Mouse (Mus musculus): Measurements from ENCODE around the gene Lrp2. TPM values are rescaled to one million over a fixed set of nuclear protein-coding genes. Genes with fewer than 3 reads are reported as not detected.

The Lrp2 gene
- 0.08 TPM in 2 replicates for polyA plus RNA-seq (2015; fragmentation: Nextera tagmentation; extraction: Ambion mirVana)

- ATAC-seq (ENCODE audit: low read depth) = peak; percentile 50
- Histone ChIP-seq H3K27me3 (ENCODE audit: control insufficient read depth, insufficient read depth, low read depth, low read length) (peaks cover 55% of the 10 kb centered on the region), H3K9me3 (replicated peaks; ENCODE audit: control insufficient read depth, low read length) (no peaks in the 10 kb centered on the region), H3K4me3 (ENCODE audit: low read depth, low read length) (peak within 1 kb of the TSS; percentile 56), H3K27ac (ENCODE audit: low read length) (no peak within 1 kb of the TSS), H3K4me1 (ENCODE audit: control insufficient read depth, low read depth, low read length) (no peaks in the 10 kb centered on the region; the same call in 1 of the 2 replicates), H3K36me3 (ENCODE audit: control insufficient read depth, insufficient read depth) (no peaks in the 10 kb centered on the region), H3K4me2 (ENCODE audit: low read depth, low read length) (peak within 1 kb of the TSS; percentile 69), H3K9ac (ENCODE audit: low read depth, low read length) (no peak within 1 kb of the TSS)
- WGBS (ENCODE audit: insufficient replicate concordance) = under 1% methylated on average over 45 of the region's 45 CpGs
Observed at GRCm38 (mm10) chr2:69585886-69586398, at the start of gene Lrp2. TSS of gene Lrp2 (minus strand) at chr2:69586065.

- Histone ChIP-seq H3K9me3 (replicated peaks; ENCODE audit: control insufficient read depth, low read length) (no peaks in the 10 kb centered on the region), H3K27ac (ENCODE audit: low read length) (no peak overlapping the region), H3K27me3 (ENCODE audit: control insufficient read depth, insufficient read depth, low read depth, low read length) (0 out of 2 replicates have a peak, but pooled peaks cover 5% of the 10 kb centered on the region), H3K4me1 (ENCODE audit: control insufficient read depth, low read depth, low read length) (no peaks in the 10 kb centered on the region), H3K4me3 (ENCODE audit: low read depth, low read length) (peak overlapping the region; percentile 58), H3K4me2 (ENCODE audit: low read depth, low read length) (peak overlapping the region; percentile 54), H3K36me3 (ENCODE audit: control insufficient read depth, insufficient read depth) (no peaks in the 10 kb centered on the region), H3K9ac (ENCODE audit: low read depth, low read length) (no peak overlapping the region; the same call in 1 of the 2 replicates)
- peak; percentile 32; the same call in 1 of the 2 replicates for ATAC-seq (ENCODE audit: low read depth)
- 4% methylated on average over 11 of the region's 11 CpGs for WGBS (ENCODE audit: insufficient replicate concordance)
Observed at GRCm38 (mm10) chr2:69635064-69635701, 49.3 kb upstream of the Lrp2 start.

GRCm38 (mm10) chr2:69631449-69631848 lies 45.6 kb upstream of the Lrp2 start:
- no peak for ATAC-seq (ENCODE audit: low read depth)
- 56% methylated on average over 2 of the region's 2 CpGs for WGBS (ENCODE audit: insufficient replicate concordance)
- H3K27ac ChIP-seq (ENCODE audit: low read length) = no peak overlapping the region

GRCm38 (mm10) chr2:69630792-69631191 lies 44.9 kb upstream of the Lrp2 start:
- no peak overlapping the region for H3K4me3 ChIP-seq (ENCODE audit: low read depth, low read length)
- no peaks in the 10 kb centered on the region for H3K4me1 ChIP-seq (ENCODE audit: control insufficient read depth, low read depth, low read length)
- no peak for ATAC-seq (ENCODE audit: low read depth)
- H3K27ac ChIP-seq (ENCODE audit: low read length) = no peak overlapping the region
- WGBS (ENCODE audit: insufficient replicate concordance) = 67% methylated on average over 5 of the region's 5 CpGs
- H3K36me3 ChIP-seq (ENCODE audit: control insufficient read depth, insufficient read depth) = no peaks in the 10 kb centered on the region
- H3K9ac ChIP-seq (ENCODE audit: low read depth, low read length) = no peak overlapping the region
- H3K4me2 ChIP-seq (ENCODE audit: low read depth, low read length) = no peak overlapping the region
- no peaks in the 10 kb centered on the region for H3K9me3 ChIP-seq (replicated peaks; ENCODE audit: control insufficient read depth, low read length)
- 0 out of 2 replicates have a peak, but pooled peaks cover 5% of the 10 kb centered on the region for H3K27me3 ChIP-seq (ENCODE audit: control insufficient read depth, insufficient read depth, low read depth, low read length)

More at GRCm38 (mm10) chr2:69631449-69631848, 45.6 kb upstream of the Lrp2 start:
- no peak overlapping the region for H3K4me3 ChIP-seq (ENCODE audit: low read depth, low read length)
- H3K36me3 ChIP-seq (ENCODE audit: control insufficient read depth, insufficient read depth) = no peaks in the 10 kb centered on the region
- no peak overlapping the region for H3K4me2 ChIP-seq (ENCODE audit: low read depth, low read length)
- H3K9me3 ChIP-seq (replicated peaks; ENCODE audit: control insufficient read depth, low read length) = no peaks in the 10 kb centered on the region
- 0 out of 2 replicates have a peak, but pooled peaks cover 5% of the 10 kb centered on the region for H3K27me3 ChIP-seq (ENCODE audit: control insufficient read depth, insufficient read depth, low read depth, low read length)
- no peak overlapping the region for H3K9ac ChIP-seq (ENCODE audit: low read depth, low read length)
- no peaks in the 10 kb centered on the region for H3K4me1 ChIP-seq (ENCODE audit: control insufficient read depth, low read depth, low read length)

GRCm38 (mm10) chr2:69629914-69630313 lies 44.0 kb upstream of the Lrp2 start:
- Histone ChIP-seq H3K9me3 (replicated peaks; ENCODE audit: control insufficient read depth, low read length) (no peaks in the 10 kb centered on the region), H3K27me3 (ENCODE audit: control insufficient read depth, insufficient read depth, low read depth, low read length) (0 out of 2 replicates have a peak, but pooled peaks cover 5% of the 10 kb centered on the region), H3K4me3 (ENCODE audit: low read depth, low read length) (no peak overlapping the region), H3K9ac (ENCODE audit: low read depth, low read length) (no peak overlapping the region), H3K4me2 (ENCODE audit: low read depth, low read length) (no peak overlapping the region), H3K4me1 (ENCODE audit: control insufficient read depth, low read depth, low read length) (no peaks in the 10 kb centered on the region), H3K27ac (ENCODE audit: low read length) (no peak overlapping the region), H3K36me3 (ENCODE audit: control insufficient read depth, insufficient read depth) (no peaks in the 10 kb centered on the region)
- WGBS (ENCODE audit: insufficient replicate concordance) = 69% methylated on average over 6 of the region's 6 CpGs
- ATAC-seq (ENCODE audit: low read depth) = no peak

- Histone ChIP-seq H3K9me3 (replicated peaks; ENCODE audit: control insufficient read depth, low read length) (no peaks in the 10 kb centered on the region), H3K4me2 (ENCODE audit: low read depth, low read length) (no peak overlapping the region), H3K4me1 (ENCODE audit: control insufficient read depth, low read depth, low read length) (no peaks in the 10 kb centered on the region), H3K27me3 (ENCODE audit: control insufficient read depth, insufficient read depth, low read depth, low read length) (0 out of 2 replicates have a peak, but pooled peaks cover 3% of the 10 kb centered on the region), H3K9ac (ENCODE audit: low read depth, low read length) (no peak overlapping the region), H3K36me3 (ENCODE audit: control insufficient read depth, insufficient read depth) (no peaks in the 10 kb centered on the region), H3K4me3 (ENCODE audit: low read depth, low read length) (no peak overlapping the region), H3K27ac (ENCODE audit: low read length) (no peak overlapping the region)
- 72% methylated on average over 17 of the region's 17 CpGs for WGBS (ENCODE audit: insufficient replicate concordance)
- no peak for ATAC-seq (ENCODE audit: low read depth)
Observed at GRCm38 (mm10) chr2:69629215-69629614, 43.4 kb upstream of the Lrp2 start.

- ATAC-seq (ENCODE audit: low read depth) = no peak
- no peak overlapping the region for H3K9ac ChIP-seq (ENCODE audit: low read depth, low read length)
- no peak overlapping the region for H3K4me2 ChIP-seq (ENCODE audit: low read depth, low read length)
- H3K9me3 ChIP-seq (replicated peaks; ENCODE audit: control insufficient read depth, low read length) = no peaks in the 10 kb centered on the region
- no peak overlapping the region for H3K4me3 ChIP-seq (ENCODE audit: low read depth, low read length)
- H3K4me1 ChIP-seq (ENCODE audit: control insufficient read depth, low read depth, low read length) = no peaks in the 10 kb centered on the region
- no peaks in the 10 kb centered on the region for H3K27me3 ChIP-seq (ENCODE audit: control insufficient read depth, insufficient read depth, low read depth, low read length)
- H3K27ac ChIP-seq (ENCODE audit: low read length) = no peak overlapping the region
- no peaks in the 10 kb centered on the region for H3K36me3 ChIP-seq (ENCODE audit: control insufficient read depth, insufficient read depth)
Observed at GRCm38 (mm10) chr2:69619286-69619685, 33.4 kb upstream of the Lrp2 start.

- H3K27ac ChIP-seq (ENCODE audit: low read length) = no peak overlapping the region
- H3K9me3 ChIP-seq (replicated peaks; ENCODE audit: control insufficient read depth, low read length) = no peaks in the 10 kb centered on the region
- no peaks in the 10 kb centered on the region for H3K4me1 ChIP-seq (ENCODE audit: control insufficient read depth, low read depth, low read length)
- H3K9ac ChIP-seq (ENCODE audit: low read depth, low read length) = no peak overlapping the region
- H3K4me2 ChIP-seq (ENCODE audit: low read depth, low read length) = no peak overlapping the region
- no peaks in the 10 kb centered on the region for H3K27me3 ChIP-seq (ENCODE audit: control insufficient read depth, insufficient read depth, low read depth, low read length)
- no peak overlapping the region for H3K4me3 ChIP-seq (ENCODE audit: low read depth, low read length)
- ATAC-seq (ENCODE audit: low read depth) = no peak
- no peaks in the 10 kb centered on the region for H3K36me3 ChIP-seq (ENCODE audit: control insufficient read depth, insufficient read depth)
Observed at GRCm38 (mm10) chr2:69618336-69618735, 32.5 kb upstream of the Lrp2 start.

- 28% methylated on average over 4 of the region's 4 CpGs for WGBS (ENCODE audit: insufficient replicate concordance)
- Histone ChIP-seq H3K4me1 (ENCODE audit: control insufficient read depth, low read depth, low read length) (no peaks in the 10 kb centered on the region), H3K9ac (ENCODE audit: low read depth, low read length) (no peak overlapping the region), H3K27ac (ENCODE audit: low read length) (no peak overlapping the region), H3K4me2 (ENCODE audit: low read depth, low read length) (no peak overlapping the region), H3K4me3 (ENCODE audit: low read depth, low read length) (no peak overlapping the region), H3K9me3 (replicated peaks; ENCODE audit: control insufficient read depth, low read length) (no peaks in the 10 kb centered on the region), H3K36me3 (ENCODE audit: control insufficient read depth, insufficient read depth) (no peaks in the 10 kb centered on the region), H3K27me3 (ENCODE audit: control insufficient read depth, insufficient read depth, low read depth, low read length) (no peaks in the 10 kb centered on the region)
- no peak for ATAC-seq (ENCODE audit: low read depth)
Observed at GRCm38 (mm10) chr2:69613237-69613636, 27.4 kb upstream of the Lrp2 start.

Data from liver, embryonic 16.5 days (tissue).